ENCODE assay signal across 9 mouse cellular contexts in the genomic region with DNA sequence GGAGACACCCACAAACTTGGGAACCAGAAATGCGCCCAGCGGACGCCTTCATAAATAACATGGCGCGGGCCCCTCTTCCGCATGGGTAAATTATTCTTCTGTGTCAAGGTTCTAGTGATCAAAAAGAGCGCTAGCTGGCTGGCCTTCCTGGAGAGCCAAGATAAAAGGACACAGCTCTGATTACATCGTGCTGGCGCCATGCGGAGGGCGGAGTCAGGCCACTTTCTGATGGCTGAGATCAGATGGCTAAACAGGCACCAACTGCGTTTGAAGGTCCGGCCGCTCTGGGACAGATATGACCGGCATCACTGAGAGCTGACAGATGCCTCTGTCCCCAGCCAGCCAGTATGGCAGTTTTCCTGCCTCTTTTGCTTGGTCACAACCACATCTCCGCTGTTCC.
DNase-seq lines count a peak whose midpoint lies in the region; ATAC-seq lines count a peak whose summit lies in the region.
"Had no signal": no experiment of that assay in that cellular context is flagged by ENCODE, and none has a peak within 500 bp of the region (broad histone marks: within the 10 kb centered on the region; RNA-seq: fewer than 3 reads in every experiment).

No protein-coding gene starts in this region.

- H3K36me3 ChIP-seq in kidney, embryonic 15.5 days, result 0 out of 2 replicates have a peak, but pooled peaks cover 5% of the 10 kb centered on the region
- H3K36me3 ChIP-seq in limb, embryonic 13.5 days, result no peaks in the 10 kb centered on the region
- H3K36me3 ChIP-seq: limb, embryonic 15.5 days had no signal

- peak; percentile 63 for ATAC-seq in kidney, embryonic 15.5 days (replicated peaks; ENCODE audit: low FRiP score)
- ATAC-seq in limb, embryonic 13.5 days (ENCODE audit: low FRiP score, low read depth), result no peak

- DNase-seq in kidney, adult 9 months, result no peak
- peak; percentile 46 to 58 for DNase-seq in adrenal gland, adult 18-20 months (ENCODE audit: low spot score in 2 of 2)
- peak; percentile 70 for DNase-seq in embryo, embryonic 11 days
- DNase-seq in right cerebral cortex, adult 2 months (ENCODE audit: low spot score in 2 of 2), result no peak
- no peak for DNase-seq in layer of hippocampus, adult 8-10 months (ENCODE audit: low spot score in 2 of 2)
- DNase-seq in Muller cell, postnatal 12 days (ENCODE audit: inconsistent ontology term), result no peak

- 0 out of 2 replicates have a peak, but pooled peaks cover 7% of the 10 kb centered on the region for H3K27me3 ChIP-seq in kidney, embryonic 15.5 days
- H3K27me3 ChIP-seq in limb, embryonic 13.5 days, result peaks cover 15% of the 10 kb centered on the region

- no peaks in the 10 kb centered on the region for H3K9me3 ChIP-seq in kidney, embryonic 15.5 days (replicated peaks)
- peaks cover 6% of the 10 kb centered on the region; the same call in 1 of the 2 replicates for H3K9me3 ChIP-seq in limb, embryonic 13.5 days
- H3K9me3 ChIP-seq: limb, embryonic 15.5 days had no signal

- no peak overlapping the region for H3K9ac ChIP-seq in kidney, embryonic 15.5 days
- H3K9ac ChIP-seq in limb, embryonic 13.5 days, result no peak overlapping the region; the same call in 1 of the 2 replicates
- H3K9ac ChIP-seq: limb, embryonic 15.5 days had no signal

- peak overlapping the region; percentile 77 for H3K27ac ChIP-seq in kidney, embryonic 15.5 days
- H3K27ac ChIP-seq in limb, embryonic 13.5 days, result no peak overlapping the region
- H3K27ac ChIP-seq: limb, embryonic 15.5 days had no signal

- H3K4me3 ChIP-seq in kidney, embryonic 15.5 days (replicated peaks), result no peak overlapping the region
- no peak overlapping the region for H3K4me3 ChIP-seq in limb, embryonic 13.5 days
- H3K4me3 ChIP-seq: limb, embryonic 15.5 days had no signal

- peak overlapping the region; percentile 37 for H3K4me2 ChIP-seq in kidney, embryonic 15.5 days
- H3K4me2 ChIP-seq in limb, embryonic 13.5 days (replicated peaks), result 0 out of 2 replicates have a peak overlapping the region, but pooled peaks have one; percentile 12
- H3K4me2 ChIP-seq: limb, embryonic 15.5 days had no signal

- 9% methylated on average over 16 of the region's 16 CpGs for WGBS in kidney, embryonic 15.5 days
- WGBS in limb, embryonic 13.5 days, result 19% methylated on average over 16 of the region's 16 CpGs

- peaks cover 45% of the 10 kb centered on the region for H3K4me1 ChIP-seq in kidney, embryonic 15.5 days
- peaks cover 19% of the 10 kb centered on the region for H3K4me1 ChIP-seq in limb, embryonic 13.5 days

Comparison
In these comparisons a context has a peak if more than half of its experiments do, and no peak if none do; other contexts are left out.
1. DNase-seq: peak in adrenal gland, adult 18-20 months (2 of 2) and embryo, embryonic 11 days (single experiment); none in kidney, adult 9 months (single experiment), right cerebral cortex, adult 2 months (0 of 2), layer of hippocampus, adult 8-10 months (0 of 2) and Muller cell, postnatal 12 days (single experiment).